Mouse (Mus musculus) erythroblast, embryonic 14.5 days (primary cell): ENCODE data around the gene Zfhx3.

Experiments
- GATA1 ChIP-seq: IDR thresholded peaks from 2 replicates; pipeline ENCODE4 v1.6.1; 2012; ENCODE audit warnings: low read length, inconsistent platforms, mixed read lengths
- TAL1 ChIP-seq: IDR thresholded peaks from 3 replicates; pipeline ENCODE4 v1.6.1; 2012; ENCODE audit warnings: low read length, inconsistent platforms, mixed read lengths

GRCm38 (mm10) chr8:108507769-108508168 lies 565.3 kb downstream of the Zfhx3 start:
- TF ChIP-seq GATA1: no peak
- TF ChIP-seq TAL1: no peak
